ENCODE assay signal across 19 mouse cellular contexts in the genomic region with DNA sequence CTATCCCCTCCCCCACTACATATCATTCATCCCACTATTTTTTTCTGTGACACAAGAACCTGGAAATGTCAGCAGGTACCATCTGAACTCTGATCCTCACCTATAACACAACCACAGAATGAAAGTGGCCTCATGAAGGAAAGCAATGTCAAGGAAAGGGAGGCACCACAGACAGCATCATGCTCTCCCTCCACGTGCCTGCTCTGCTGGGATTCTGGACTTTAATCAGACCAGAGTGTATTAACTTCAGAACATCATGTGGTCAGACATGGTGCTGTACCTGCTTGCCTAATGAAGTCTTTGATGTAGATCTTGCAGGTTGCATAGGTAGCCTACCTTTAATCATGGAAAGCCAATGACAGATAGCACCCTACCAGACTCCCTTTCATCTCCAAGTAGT.
DNase-seq lines count a peak whose midpoint lies in the region; ATAC-seq and TF ChIP-seq lines count a peak whose summit lies in the region.
"Had no signal": no experiment of that assay in that cellular context is flagged by ENCODE, and none has a peak within 500 bp of the region (broad histone marks: within the 10 kb centered on the region; RNA-seq: fewer than 3 reads in every experiment).

No protein-coding gene starts in this region.

- H3K9ac ChIP-seq in kidney, embryonic 16.5 days (replicated peaks; ENCODE audit: low read length), result no peak overlapping the region
- H3K9ac ChIP-seq: embryonic facial prominence, embryonic 13.5 days; embryonic facial prominence, embryonic 15.5 days; forebrain, embryonic 12.5 days had no signal

- H3K27ac ChIP-seq in kidney, adult 2 months (ENCODE audit: insufficient read depth, low read depth, low read length), result no peak overlapping the region
- H3K27ac ChIP-seq in kidney, embryonic 16.5 days (ENCODE audit: low read length), result no peak overlapping the region
- H3K27ac ChIP-seq: embryonic facial prominence, embryonic 13.5 days; embryonic facial prominence, embryonic 15.5 days; forebrain, embryonic 10.5 days; forebrain, embryonic 12.5 days had no signal

- no peaks in the 10 kb centered on the region for H3K36me3 ChIP-seq in kidney, adult 2 months (ENCODE audit: control insufficient read depth, insufficient read depth, low read length)
- no peaks in the 10 kb centered on the region for H3K36me3 ChIP-seq in kidney, embryonic 16.5 days (ENCODE audit: insufficient read depth, low read length)
- H3K36me3 ChIP-seq: embryonic facial prominence, embryonic 13.5 days; embryonic facial prominence, embryonic 15.5 days; forebrain, embryonic 10.5 days; forebrain, embryonic 12.5 days had no signal

- no peak for TF ChIP-seq POLR2A in kidney, adult 2 months (IDR thresholded peaks at IDR 0.05; ENCODE audit: low read depth, low read length)

- DNase-seq in kidney, adult 2 months, result peak; percentile 55
- no peak for DNase-seq in kidney, postnatal 4 days
- peak; percentile 59 for DNase-seq in kidney, adult 9 months
- DNase-seq: adrenal gland, adult 2 months; adrenal gland, postnatal 10 days; adrenal gland, postnatal 25 days; cerebellum, adult 11 months; cerebellum, adult 18-20 months; cerebellum, adult 8-10 months; cerebellum, adult 9-11 months; cerebellum, postnatal 14 days; cerebellum, postnatal 36 days; embryo, embryonic 11 days had no signal

- no peak for TF ChIP-seq CTCF in kidney, adult 2 months (conservative IDR thresholded peaks at IDR 0.05; ENCODE audit: insufficient read depth, insufficient read length, low read depth, low read length)

- no peak overlapping the region for H3K4me3 ChIP-seq in kidney, adult 2 months (ENCODE audit: insufficient read depth, low read depth, low read length)
- H3K4me3 ChIP-seq in kidney, embryonic 16.5 days (ENCODE audit: low read length), result no peak overlapping the region
- H3K4me3 ChIP-seq: embryonic facial prominence, embryonic 13.5 days; embryonic facial prominence, embryonic 15.5 days; erythroblast, embryonic 14.5 days; forebrain, embryonic 10.5 days; forebrain, embryonic 12.5 days had no signal

- no peak for ATAC-seq in kidney, embryonic 16.5 days (ENCODE audit: low FRiP score, low TSS enrichment)

- WGBS in kidney, adult 2 months, result 45% methylated on average over 1 of the region's 1 CpGs
- 72% methylated on average over 1 of the region's 1 CpGs for WGBS in kidney, embryonic 16.5 days

- H3K4me1 ChIP-seq in kidney, adult 2 months (ENCODE audit: control insufficient read depth, insufficient read depth, low read length), result peaks cover 17% of the 10 kb centered on the region
- no peaks in the 10 kb centered on the region for H3K4me1 ChIP-seq in kidney, embryonic 16.5 days (ENCODE audit: insufficient read depth, low read length)
- H3K4me1 ChIP-seq: embryonic facial prominence, embryonic 15.5 days had no signal

- H3K4me2 ChIP-seq in kidney, embryonic 16.5 days (replicated peaks; ENCODE audit: low read depth, low read length), result no peak overlapping the region
- H3K4me2 ChIP-seq: embryonic facial prominence, embryonic 13.5 days; embryonic facial prominence, embryonic 15.5 days; forebrain, embryonic 12.5 days had no signal

- no peaks in the 10 kb centered on the region for H3K27me3 ChIP-seq in kidney, adult 2 months (replicated peaks; ENCODE audit: control insufficient read depth, insufficient read depth, low read length)
- no peaks in the 10 kb centered on the region for H3K27me3 ChIP-seq in kidney, embryonic 16.5 days (ENCODE audit: insufficient read depth, low read length)
- H3K27me3 ChIP-seq: embryonic facial prominence, embryonic 13.5 days; embryonic facial prominence, embryonic 15.5 days; forebrain, embryonic 12.5 days had no signal

- no peaks in the 10 kb centered on the region for H3K9me3 ChIP-seq in kidney, embryonic 16.5 days (ENCODE audit: low read length)
- H3K9me3 ChIP-seq: embryonic facial prominence, embryonic 13.5 days; embryonic facial prominence, embryonic 15.5 days; forebrain, embryonic 10.5 days; forebrain, embryonic 12.5 days had no signal

Comparison
In these comparisons a context has a peak if more than half of its experiments do, and no peak if none do; other contexts are left out.
1. DNase-seq: peak in kidney, adult 2 months (single experiment) and kidney, adult 9 months (single experiment); none in kidney, postnatal 4 days (0 of 2).